Mouse (Mus musculus) hindbrain, embryonic 10.5 days (tissue): ENCODE results near the gene Cpsf7. TPM values are rescaled to one million over a fixed set of nuclear protein-coding genes. Genes with fewer than 3 reads are reported as not detected.
A peak's percentile ranks its signal among the peaks of the same experiment; 100 is the strongest.

Source experiments
- DNase-seq: peaks from one replicate; pipeline ENCODE4 v3.0.0-alpha.2; 2017; ENCODE audit warnings: low spot score
- H3K27ac ChIP-seq: fragments of 300-500 bp; sonication (generic); 2 replicates; pipeline ENCODE4 v1.5.1; 2016; ENCODE audit warnings: mild to moderate bottlenecking, moderate library complexity
- H3K27me3 ChIP-seq: fragments of 300-500 bp; sonication (generic); 2 replicates; pipeline ENCODE4 v1.6.1; 2016; ENCODE audit warnings: mild to moderate bottlenecking; ENCODE audit not compliant: poor library complexity, insufficient read depth, severe bottlenecking
- H3K36me3 ChIP-seq: fragments of 300-500 bp; sonication (generic); 2 replicates; pipeline ENCODE4 v1.6.1; 2016; ENCODE audit warnings: mild to moderate bottlenecking, moderate library complexity
- H3K4me1 ChIP-seq: fragments of 300-500 bp; sonication (generic); replicated peaks from 2 replicates; pipeline ENCODE4 v1.6.1; 2016; ENCODE audit warnings: mild to moderate bottlenecking
- H3K4me3 ChIP-seq: fragments of 300-500 bp; sonication (generic); 2 replicates; pipeline ENCODE4 v1.5.1; 2016; ENCODE audit warnings: mild to moderate bottlenecking, moderate library complexity
- H3K9me3 ChIP-seq: fragments of 300-500 bp; sonication (generic); 2 replicates; pipeline ENCODE4 v1.6.1; 2016; ENCODE audit warnings: mild to moderate bottlenecking, moderate library complexity
- WGBS: fragments of 180-500 bp; shearing (Covaris S2); methylation state at CpG from one replicate; pipeline ENCODE4 v1.1.7; 2016; 5-methylcytosine and 5-hydroxymethylcytosine counted together
- polyA plus RNA-seq: library from polyadenylated mRNA; unstranded; fragments of >200 nt; fragmentation: Nextera tagmentation; extraction: Ambion mirVana; gene quantifications from 2 replicates; pipeline ENCODE4 v1.2.1, GENCODE M21; 2016

Gene Cpsf7
- 55.4 and 65.4 TPM in 2 replicates for polyA plus RNA-seq

- peak within 1 kb of the TSS; percentile 96 for H3K4me3 ChIP-seq
- H3K4me1 ChIP-seq: peaks cover 40% of the 10 kb centered on the region
- DNase-seq: peak; percentile 93
- peaks cover 37% of the 10 kb centered on the region for H3K36me3 ChIP-seq
- no peaks in the 10 kb centered on the region for H3K27me3 ChIP-seq
- WGBS: under 1% methylated on average over 85 of the region's 93 CpGs
- no peaks in the 10 kb centered on the region for H3K9me3 ChIP-seq
- peak within 1 kb of the TSS; percentile 100 for H3K27ac ChIP-seq
Measured at GRCm38 (mm10) chr19:10525106-10525901, at the start of gene Cpsf7. TSS of gene Cpsf7 (plus strand) at chr19:10525266.

- H3K9me3 ChIP-seq: no peaks in the 10 kb centered on the region
- no peaks in the 10 kb centered on the region for H3K36me3 ChIP-seq
- WGBS: 77% methylated on average over 4 of the region's 4 CpGs
Measured at GRCm38 (mm10) chr19:10479541-10479940, 45.5 kb upstream of the Cpsf7 start.

GRCm38 (mm10) chr19:10482703-10483102, 42.4 kb upstream of the Cpsf7 start, which contains the start of gene Ppp1r32:
TSS of gene Ppp1r32 (minus strand) at chr19:10482928.
- H3K4me3 ChIP-seq: no peak within 1 kb of the TSS
- 0 out of 2 replicates have a peak within 1 kb of the TSS, but pooled peaks have one; percentile 14 for H3K27ac ChIP-seq
- peaks cover 20% of the 10 kb centered on the region for H3K27me3 ChIP-seq
- DNase-seq: peak; percentile 78
- peaks cover 27% of the 10 kb centered on the region for H3K4me1 ChIP-seq
- WGBS: 28% methylated on average over 6 of the region's 6 CpGs
- H3K9me3 ChIP-seq: no peaks in the 10 kb centered on the region
- H3K36me3 ChIP-seq: no peaks in the 10 kb centered on the region

More at GRCm38 (mm10) chr19:10479541-10479940, 45.5 kb upstream of the Cpsf7 start:
- Histone ChIP-seq H3K4me3 (no peak overlapping the region), H3K27ac (no peak overlapping the region), H3K27me3 (peaks cover 24% of the 10 kb centered on the region), H3K4me1 (peaks cover 24% of the 10 kb centered on the region)
- no peak for DNase-seq

- Histone ChIP-seq H3K9me3 (no peaks in the 10 kb centered on the region), H3K36me3 (no peaks in the 10 kb centered on the region), H3K4me3 (no peak overlapping the region), H3K27me3 (peaks cover 16% of the 10 kb centered on the region; the same call in 1 of the 2 replicates), H3K27ac (no peak overlapping the region), H3K4me1 (peaks cover 20% of the 10 kb centered on the region)
- 25% methylated on average over 9 of the region's 9 CpGs for WGBS
- peak; percentile 69 for DNase-seq
Measured at GRCm38 (mm10) chr19:10486264-10486738, 38.8 kb upstream of the Cpsf7 start.

GRCm38 (mm10) chr19:10495670-10496069, 29.4 kb upstream of the Cpsf7 start:
- Histone ChIP-seq H3K27me3 (no peaks in the 10 kb centered on the region), H3K4me1 (0 out of 2 replicates have a peak, but pooled peaks cover 6% of the 10 kb centered on the region), H3K4me3 (no peak overlapping the region), H3K36me3 (peaks cover 20% of the 10 kb centered on the region), H3K9me3 (no peaks in the 10 kb centered on the region), H3K27ac (no peak overlapping the region)
- WGBS: 93% methylated on average over 1 of the region's 1 CpGs
- DNase-seq: no peak

GRCm38 (mm10) chr19:10496976-10497375, 28.1 kb upstream of the Cpsf7 start:
- Histone ChIP-seq H3K27me3 (no peaks in the 10 kb centered on the region), H3K27ac (no peak overlapping the region), H3K9me3 (no peaks in the 10 kb centered on the region), H3K4me3 (no peak overlapping the region), H3K4me1 (0 out of 2 replicates have a peak, but pooled peaks cover 6% of the 10 kb centered on the region), H3K36me3 (peaks cover 34% of the 10 kb centered on the region)
- no peak for DNase-seq
- 70% methylated on average over 2 of the region's 2 CpGs for WGBS

GRCm38 (mm10) chr19:10497512-10498160, 27.4 kb upstream of the Cpsf7 start:
- Histone ChIP-seq H3K27me3 (no peaks in the 10 kb centered on the region), H3K27ac (no peak overlapping the region), H3K36me3 (peaks cover 40% of the 10 kb centered on the region), H3K4me3 (no peak overlapping the region), H3K4me1 (peaks cover 5% of the 10 kb centered on the region; the same call in 1 of the 2 replicates), H3K9me3 (no peaks in the 10 kb centered on the region)
- 64% methylated on average over 8 of the region's 8 CpGs for WGBS
- DNase-seq: no peak

GRCm38 (mm10) chr19:10500581-10500980, 24.5 kb upstream of the Cpsf7 start:
- Histone ChIP-seq H3K9me3 (no peaks in the 10 kb centered on the region), H3K27ac (no peak overlapping the region), H3K27me3 (no peaks in the 10 kb centered on the region), H3K4me1 (peaks cover 3% of the 10 kb centered on the region; the same call in 1 of the 2 replicates), H3K4me3 (no peak overlapping the region), H3K36me3 (peaks cover 60% of the 10 kb centered on the region)
- no peak for DNase-seq
- 95% methylated on average over 8 of the region's 8 CpGs for whole genome bisulfite sequencing

GRCm38 (mm10) chr19:10502571-10502970, 22.5 kb upstream of the Cpsf7 start:
- Histone ChIP-seq H3K27ac (no peak overlapping the region), H3K9me3 (no peaks in the 10 kb centered on the region), H3K4me1 (peaks cover 3% of the 10 kb centered on the region; the same call in 1 of the 2 replicates), H3K4me3 (no peak overlapping the region), H3K36me3 (peaks cover 77% of the 10 kb centered on the region), H3K27me3 (no peaks in the 10 kb centered on the region)
- DNase-seq: peak; percentile 55
- WGBS: 14% methylated on average over 4 of the region's 4 CpGs

GRCm38 (mm10) chr19:10510759-10511330, 14.2 kb upstream of the Cpsf7 start:
- Histone ChIP-seq H3K4me1 (no peaks in the 10 kb centered on the region), H3K4me3 (no peak overlapping the region), H3K9me3 (no peaks in the 10 kb centered on the region), H3K27me3 (no peaks in the 10 kb centered on the region), H3K36me3 (peaks cover 79% of the 10 kb centered on the region), H3K27ac (no peak overlapping the region)
- 84% methylated on average over 6 of the region's 6 CpGs for WGBS
- no peak for DNase-seq

GRCm38 (mm10) chr19:10520355-10520754, 4.7 kb upstream of the Cpsf7 start:
- H3K36me3 ChIP-seq: peaks cover 25% of the 10 kb centered on the region
- H3K27me3 ChIP-seq: no peaks in the 10 kb centered on the region
- H3K9me3 ChIP-seq: no peaks in the 10 kb centered on the region
- DNase-seq: no peak
- WGBS: 44% methylated on average over 1 of the region's 1 CpGs
- H3K4me3 ChIP-seq: no peak overlapping the region
- H3K4me1 ChIP-seq: peaks cover 20% of the 10 kb centered on the region
- no peak overlapping the region for H3K27ac ChIP-seq

- WGBS: 85% methylated on average over 1 of the region's 1 CpGs
Measured at GRCm38 (mm10) chr19:10521926-10522325, 3.1 kb upstream of the Cpsf7 start.

More at GRCm38 (mm10) chr19:10521926-10522325, 3.1 kb upstream of the Cpsf7 start:
- Histone ChIP-seq H3K27ac (no peak overlapping the region), H3K36me3 (peaks cover 12% of the 10 kb centered on the region), H3K9me3 (no peaks in the 10 kb centered on the region), H3K4me3 (no peak overlapping the region), H3K4me1 (peaks cover 29% of the 10 kb centered on the region), H3K27me3 (no peaks in the 10 kb centered on the region)
- DNase-seq: no peak
